Mouse (Mus musculus): Measurements from ENCODE around the gene Ptprm. TPM values are rescaled to one million over a fixed set of nuclear protein-coding genes. Genes with fewer than 3 reads are reported as not detected.

Gene Ptprm
- polyA plus RNA-seq, 1 experiment, result 28.1 TPM

- TF ChIP-seq CTCF (IDR thresholded peaks at IDR 0.05; ENCODE audit: borderline replicate concordance, insufficient read depth, low read length), result no peak
- no peak for TF ChIP-seq POLR2A (IDR thresholded peaks at IDR 0.05; ENCODE audit: low read depth, low read length)
- Histone ChIP-seq H3K27ac (ENCODE audit: insufficient read depth, low read length) (no peak overlapping the region), H3K4me3 (ENCODE audit: insufficient read depth, low read length) (no peak overlapping the region), H3K4me1 (ENCODE audit: control insufficient read depth, insufficient read depth, low read length) (no peaks in the 10 kb centered on the region)
Measured at GRCm38 (mm10) chr17:66779026-66779425, 575.2 kb downstream of the Ptprm start.

DNA sequence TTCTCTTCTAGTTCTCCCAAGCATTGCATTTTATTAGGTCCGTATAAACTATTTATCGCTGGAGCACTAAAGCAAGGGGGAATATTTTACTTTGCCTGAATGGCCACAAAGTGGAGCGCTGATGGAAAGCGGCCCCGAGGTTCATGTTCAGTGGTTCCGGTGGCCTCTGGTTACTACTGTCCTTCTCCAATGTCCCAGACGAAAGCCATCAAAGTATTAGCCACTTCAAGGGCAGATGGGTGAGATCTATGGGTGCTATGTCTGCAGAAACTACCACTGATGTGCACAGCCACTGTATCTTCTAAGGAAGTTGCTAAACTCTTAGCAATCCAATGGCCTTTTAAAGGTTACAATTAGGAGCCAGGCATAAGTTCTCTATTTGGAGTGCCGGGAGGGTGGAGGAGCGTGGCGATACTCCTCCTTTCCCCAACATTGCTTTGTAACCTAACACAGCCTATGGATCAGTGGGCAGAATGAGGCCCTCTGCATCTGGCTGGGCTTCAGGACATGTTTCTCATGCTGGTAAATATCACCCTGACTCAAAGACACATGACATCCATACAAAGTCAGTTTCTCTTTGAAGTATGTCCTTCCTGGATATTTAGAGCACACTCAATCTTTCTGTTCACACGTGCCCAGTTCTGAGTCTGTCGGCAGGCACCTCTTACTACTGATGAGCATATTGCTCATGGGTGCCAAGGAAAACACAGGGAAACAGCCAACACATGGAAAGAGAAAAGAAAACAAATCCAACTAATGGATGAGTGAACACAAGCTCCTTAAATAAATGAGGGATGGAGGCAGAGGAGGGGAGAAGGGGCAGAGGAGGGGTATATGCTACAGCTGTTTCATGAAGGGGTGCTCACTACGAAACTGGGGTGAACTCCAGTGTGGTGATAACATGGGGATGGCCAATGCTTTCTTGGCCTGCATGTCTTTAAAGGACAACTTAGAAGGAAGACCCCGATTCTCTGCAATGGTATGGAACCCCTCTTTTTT, 584.6 kb downstream of the Ptprm start:
- H3K4me1 ChIP-seq (ENCODE audit: control insufficient read depth, insufficient read depth, low read length), result no peaks in the 10 kb centered on the region
- TF ChIP-seq CTCF (IDR thresholded peaks at IDR 0.05; ENCODE audit: borderline replicate concordance, insufficient read depth, low read length) (no peak), POLR2A (IDR thresholded peaks at IDR 0.05; ENCODE audit: low read depth, low read length) (no peak)
- no peak overlapping the region for H3K27ac ChIP-seq (ENCODE audit: insufficient read depth, low read length)
- no peak overlapping the region for H3K4me3 ChIP-seq (ENCODE audit: insufficient read depth, low read length)

GRCm38 (mm10) chr17:66768689-66769275, 585.5 kb downstream of the Ptprm start:
- no peak overlapping the region for H3K27ac ChIP-seq (ENCODE audit: insufficient read depth, low read length)
- H3K4me1 ChIP-seq (ENCODE audit: control insufficient read depth, insufficient read depth, low read length), result no peaks in the 10 kb centered on the region
- TF ChIP-seq CTCF (IDR thresholded peaks at IDR 0.05; ENCODE audit: borderline replicate concordance, insufficient read depth, low read length) (no peak), POLR2A (IDR thresholded peaks at IDR 0.05; ENCODE audit: low read depth, low read length) (no peak)
- H3K4me3 ChIP-seq (ENCODE audit: insufficient read depth, low read length), result no peak overlapping the region

- TF ChIP-seq CTCF (IDR thresholded peaks at IDR 0.05; ENCODE audit: borderline replicate concordance, insufficient read depth, low read length) (no peak), POLR2A (IDR thresholded peaks at IDR 0.05; ENCODE audit: low read depth, low read length) (no peak)
- Histone ChIP-seq H3K27ac (ENCODE audit: insufficient read depth, low read length) (no peak overlapping the region), H3K4me3 (ENCODE audit: insufficient read depth, low read length) (no peak overlapping the region), H3K4me1 (ENCODE audit: control insufficient read depth, insufficient read depth, low read length) (no peaks in the 10 kb centered on the region)
Measured at GRCm38 (mm10) chr17:66766166-66766565, 588.1 kb downstream of the Ptprm start.

GRCm38 (mm10) chr17:66764435-66764834, 589.8 kb downstream of the Ptprm start:
- H3K27ac ChIP-seq (ENCODE audit: insufficient read depth, low read length), result no peak overlapping the region
- no peaks in the 10 kb centered on the region for H3K4me1 ChIP-seq (ENCODE audit: control insufficient read depth, insufficient read depth, low read length)
- no peak overlapping the region for H3K4me3 ChIP-seq (ENCODE audit: insufficient read depth, low read length)
- no peak for TF ChIP-seq POLR2A (IDR thresholded peaks at IDR 0.05; ENCODE audit: low read depth, low read length)
- no peak for TF ChIP-seq CTCF (IDR thresholded peaks at IDR 0.05; ENCODE audit: borderline replicate concordance, insufficient read depth, low read length)

DNA sequence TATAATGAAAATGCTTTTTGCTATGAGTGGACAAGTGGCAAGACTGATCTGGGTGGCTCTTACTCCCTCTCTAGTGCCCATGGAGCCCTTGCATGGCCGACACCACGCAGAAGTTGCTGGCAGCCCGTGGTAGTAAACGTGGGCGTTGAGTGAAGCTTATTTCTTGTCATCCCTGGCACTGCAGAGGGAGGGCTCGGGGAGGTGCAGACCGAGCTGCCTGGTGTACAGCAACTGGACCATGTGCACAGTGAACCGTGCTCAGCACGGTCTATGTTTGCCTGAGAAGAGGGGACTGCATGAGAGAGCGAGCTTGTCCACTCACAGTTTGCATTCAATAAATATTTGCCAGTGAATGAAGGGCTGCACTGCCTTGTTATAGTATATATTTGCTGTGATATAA, 591.5 kb downstream of the Ptprm start:
- TF ChIP-seq CTCF (IDR thresholded peaks at IDR 0.05; ENCODE audit: borderline replicate concordance, insufficient read depth, low read length), result no peak
- TF ChIP-seq POLR2A (IDR thresholded peaks at IDR 0.05; ENCODE audit: low read depth, low read length), result no peak
- no peaks in the 10 kb centered on the region for H3K4me1 ChIP-seq (ENCODE audit: control insufficient read depth, insufficient read depth, low read length)
- H3K27ac ChIP-seq (ENCODE audit: insufficient read depth, low read length), result no peak overlapping the region
- no peak overlapping the region for H3K4me3 ChIP-seq (ENCODE audit: insufficient read depth, low read length)

DNA sequence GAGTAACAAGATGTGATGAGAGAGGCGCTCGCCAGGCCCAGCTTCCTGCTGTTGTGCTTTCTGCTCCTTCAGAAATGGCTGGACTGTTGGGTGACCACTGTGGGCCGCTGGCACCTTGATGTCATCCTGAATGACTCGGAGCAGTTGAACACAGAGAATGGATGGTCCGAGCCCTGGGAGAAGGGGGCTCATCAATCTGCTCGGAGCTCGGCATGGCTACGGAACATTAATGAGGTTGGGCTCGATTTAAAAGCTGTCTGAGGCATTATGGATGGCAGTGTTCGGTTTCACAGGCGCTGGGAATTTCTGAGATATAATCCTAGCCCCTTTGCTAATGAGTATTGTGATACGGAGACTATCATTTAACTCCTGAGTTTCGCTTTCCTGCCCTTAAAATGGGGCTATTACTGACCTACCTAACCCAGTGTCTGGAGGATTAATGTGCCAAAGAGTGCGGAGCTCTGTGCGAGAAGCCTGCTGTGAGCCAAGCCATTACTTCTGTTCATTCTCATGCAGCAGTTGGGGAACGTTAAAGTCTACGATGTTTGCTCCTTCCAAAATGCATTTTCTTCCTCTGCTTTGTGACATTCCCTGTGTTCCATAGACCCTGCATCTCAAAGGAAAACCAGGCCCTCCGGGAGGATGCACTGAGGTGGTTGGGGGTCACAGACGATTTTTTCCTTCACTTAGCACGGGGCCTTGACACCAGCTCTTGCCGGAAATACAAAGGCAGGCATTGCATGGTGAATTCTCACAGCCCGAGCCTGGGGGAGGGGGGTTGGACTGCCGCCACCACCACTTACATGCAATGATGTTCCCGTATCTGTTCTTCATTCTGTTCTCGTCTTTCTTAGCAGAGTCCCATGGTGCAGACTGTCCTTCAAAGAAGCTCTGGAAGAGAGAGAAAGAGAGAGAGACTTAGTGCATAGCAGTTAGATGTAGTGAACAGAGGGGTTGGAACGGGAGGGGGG, 592.6 kb downstream of the Ptprm start:
- no peak overlapping the region for H3K27ac ChIP-seq (ENCODE audit: insufficient read depth, low read length)
- H3K4me1 ChIP-seq (ENCODE audit: control insufficient read depth, insufficient read depth, low read length), result no peaks in the 10 kb centered on the region
- TF ChIP-seq POLR2A (IDR thresholded peaks at IDR 0.05; ENCODE audit: low read depth, low read length), result no peak
- TF ChIP-seq CTCF (IDR thresholded peaks at IDR 0.05; ENCODE audit: borderline replicate concordance, insufficient read depth, low read length), result no peak
- no peak overlapping the region for H3K4me3 ChIP-seq (ENCODE audit: insufficient read depth, low read length)

GRCm38 (mm10) chr17:66757025-66757511, 597.2 kb downstream of the Ptprm start:
- H3K4me3 ChIP-seq (ENCODE audit: insufficient read depth, low read length), result no peak overlapping the region
- no peak overlapping the region for H3K27ac ChIP-seq (ENCODE audit: insufficient read depth, low read length)
- TF ChIP-seq CTCF (IDR thresholded peaks at IDR 0.05; ENCODE audit: borderline replicate concordance, insufficient read depth, low read length), result no peak
- no peak for TF ChIP-seq POLR2A (IDR thresholded peaks at IDR 0.05; ENCODE audit: low read depth, low read length)
- no peaks in the 10 kb centered on the region for H3K4me1 ChIP-seq (ENCODE audit: control insufficient read depth, insufficient read depth, low read length)

GRCm38 (mm10) chr17:66756500-66756899, 597.8 kb downstream of the Ptprm start:
- Histone ChIP-seq H3K27ac (ENCODE audit: insufficient read depth, low read length) (no peak overlapping the region), H3K4me1 (ENCODE audit: control insufficient read depth, insufficient read depth, low read length) (no peaks in the 10 kb centered on the region), H3K4me3 (ENCODE audit: insufficient read depth, low read length) (no peak overlapping the region)
- no peak for TF ChIP-seq CTCF (IDR thresholded peaks at IDR 0.05; ENCODE audit: borderline replicate concordance, insufficient read depth, low read length)
- no peak for TF ChIP-seq POLR2A (IDR thresholded peaks at IDR 0.05; ENCODE audit: low read depth, low read length)

Data from embryonic fibroblast, embryonic 13.5 days (primary cell).